Mouse (Mus musculus): ENCODE measurements around the gene Coro1b. TPM values are rescaled to one million over a fixed set of nuclear protein-coding genes. Genes with fewer than 3 reads are reported as not detected.

The Coro1b gene
- polyA plus RNA-seq, 1 experiment from 2014 or later = 218 TPM

Other genes with a start within 250 kb of the Coro1b start
- 56.1 and 62.7 TPM in 2 replicates for gene Tcirg1, start 241.5 kb upstream of the Coro1b start, polyA plus RNA-seq (2015; fragmentation: Nextera tagmentation; extraction: Ambion mirVana)
- gene Ndufs8, start 235.8 kb upstream of the Coro1b start, polyA plus RNA-seq (2015; fragmentation: Nextera tagmentation; extraction: Ambion mirVana) = 365 and 401 TPM in 2 replicates
- gene Aldh3b1, start 218.8 kb upstream of the Coro1b start, polyA plus RNA-seq (2015; fragmentation: Nextera tagmentation; extraction: Ambion mirVana) = 3.9 and 5.1 TPM in 2 replicates
- 19.4 and 23.1 TPM in 2 replicates for gene Unc93b1, start 213.4 kb upstream of the Coro1b start, polyA plus RNA-seq (2015; fragmentation: Nextera tagmentation; extraction: Ambion mirVana)
- not detected in 2 replicates for gene Aldh3b3, start 190.0 kb upstream of the Coro1b start, polyA plus RNA-seq (2015; fragmentation: Nextera tagmentation; extraction: Ambion mirVana)
- gene Aldh3b2, start 176.3 kb upstream of the Coro1b start, polyA plus RNA-seq (2015; fragmentation: Nextera tagmentation; extraction: Ambion mirVana) = 3.7 and 5.1 TPM in 2 replicates
- 44.8 and 47.5 TPM in 2 replicates for gene Acy3, start 162.0 kb upstream of the Coro1b start, polyA plus RNA-seq (2015; fragmentation: Nextera tagmentation; extraction: Ambion mirVana)
- gene Tbx10, start 155.9 kb upstream of the Coro1b start, polyA plus RNA-seq (2015; fragmentation: Nextera tagmentation; extraction: Ambion mirVana) = 1.5 TPM in 2 replicates
- 36.2 and 39.8 TPM in 2 replicates for gene Nudt8, start 148.0 kb upstream of the Coro1b start, polyA plus RNA-seq (2015; fragmentation: Nextera tagmentation; extraction: Ambion mirVana)
- gene Gm49405, start 148.0 kb upstream of the Coro1b start, polyA plus RNA-seq (2015; fragmentation: Nextera tagmentation; extraction: Ambion mirVana) = 3.9 and 5.2 TPM in 2 replicates
- 5.3 and 6.1 TPM in 2 replicates for gene Doc2g, start 145.3 kb upstream of the Coro1b start, polyA plus RNA-seq (2015; fragmentation: Nextera tagmentation; extraction: Ambion mirVana)
- gene Ndufv1, start 135.8 kb upstream of the Coro1b start, polyA plus RNA-seq (2015; fragmentation: Nextera tagmentation; extraction: Ambion mirVana) = 261 and 285 TPM in 2 replicates
- gene Gstp1, start 110.6 kb upstream of the Coro1b start, polyA plus RNA-seq (2015; fragmentation: Nextera tagmentation; extraction: Ambion mirVana) = 526 and 535 TPM in 2 replicates
- gene Gstp2, start 102.6 kb upstream of the Coro1b start, polyA plus RNA-seq (2015; fragmentation: Nextera tagmentation; extraction: Ambion mirVana) = 2.5 and 9.6 TPM in 2 replicates
- gene Gstp3, start 89.0 kb upstream of the Coro1b start, polyA plus RNA-seq (2015; fragmentation: Nextera tagmentation; extraction: Ambion mirVana) = 0.36 and 0.49 TPM in 2 replicates
- gene Cabp2, start 67.0 kb upstream of the Coro1b start, polyA plus RNA-seq (2015; fragmentation: Nextera tagmentation; extraction: Ambion mirVana) = 0.21 and 0.96 TPM in 2 replicates
- 135 and 138 TPM in 2 replicates for gene Cdk2ap2, start 51.4 kb upstream of the Coro1b start, polyA plus RNA-seq (2015; fragmentation: Nextera tagmentation; extraction: Ambion mirVana)
- gene Pitpnm1, start 48.6 kb upstream of the Coro1b start, polyA plus RNA-seq (2015; fragmentation: Nextera tagmentation; extraction: Ambion mirVana) = 20.0 and 22.2 TPM in 2 replicates
- 115 and 120 TPM in 2 replicates for gene Aip, start 22.8 kb upstream of the Coro1b start, polyA plus RNA-seq (2015; fragmentation: Nextera tagmentation; extraction: Ambion mirVana)
- not detected in 2 replicates for gene Gpr152, start 8.8 kb upstream of the Coro1b start, polyA plus RNA-seq (2015; fragmentation: Nextera tagmentation; extraction: Ambion mirVana)
- 0.14 and 0.21 TPM in 2 replicates for gene Cabp4, start 4.6 kb upstream of the Coro1b start, polyA plus RNA-seq (2015; fragmentation: Nextera tagmentation; extraction: Ambion mirVana)
- 0.49 and 1.1 TPM in 2 replicates for gene Ptprcap, start 5.0 kb downstream of the Coro1b start, polyA plus RNA-seq (2015; fragmentation: Nextera tagmentation; extraction: Ambion mirVana)
- 62.9 and 63.7 TPM in 2 replicates for gene Rps6kb2, start 14.7 kb downstream of the Coro1b start, polyA plus RNA-seq (2015; fragmentation: Nextera tagmentation; extraction: Ambion mirVana)
- 2.9 and 3.3 TPM in 2 replicates for gene Carns1, start 26.9 kb downstream of the Coro1b start, polyA plus RNA-seq (2015; fragmentation: Nextera tagmentation; extraction: Ambion mirVana)
- gene Tbc1d10c, start 42.7 kb downstream of the Coro1b start, polyA plus RNA-seq (2015; fragmentation: Nextera tagmentation; extraction: Ambion mirVana) = 2.5 and 3.1 TPM in 2 replicates
- gene Ppp1ca, start 43.4 kb downstream of the Coro1b start, polyA plus RNA-seq (2015; fragmentation: Nextera tagmentation; extraction: Ambion mirVana) = 1,050 and 1,120 TPM in 2 replicates
- gene Rad9a, start 53.0 kb downstream of the Coro1b start, polyA plus RNA-seq (2015; fragmentation: Nextera tagmentation; extraction: Ambion mirVana) = 39.4 and 39.9 TPM in 2 replicates
- gene Clcf1, start 65.6 kb downstream of the Coro1b start, polyA plus RNA-seq (2015; fragmentation: Nextera tagmentation; extraction: Ambion mirVana) = 6.8 and 7.5 TPM in 2 replicates
- gene AC109138.7, start 65.7 kb downstream of the Coro1b start, polyA plus RNA-seq (2015; fragmentation: Nextera tagmentation; extraction: Ambion mirVana) = not detected in 2 replicates
- gene Pold4, start 83.3 kb downstream of the Coro1b start, polyA plus RNA-seq (2015; fragmentation: Nextera tagmentation; extraction: Ambion mirVana) = 34.2 and 36.3 TPM in 2 replicates
- 22.9 and 24.3 TPM in 2 replicates for gene Ssh3, start 120.6 kb downstream of the Coro1b start, polyA plus RNA-seq (2015; fragmentation: Nextera tagmentation; extraction: Ambion mirVana)
- gene Ankrd13d, start 134.5 kb downstream of the Coro1b start, polyA plus RNA-seq (2015; fragmentation: Nextera tagmentation; extraction: Ambion mirVana) = 7.4 and 9.0 TPM in 2 replicates
- 15.9 and 20.0 TPM in 2 replicates for gene Grk2, start 157.6 kb downstream of the Coro1b start, polyA plus RNA-seq (2015; fragmentation: Nextera tagmentation; extraction: Ambion mirVana)
- gene Kdm2a, start 249.7 kb downstream of the Coro1b start, polyA plus RNA-seq (2015; fragmentation: Nextera tagmentation; extraction: Ambion mirVana) = 47.5 and 56.2 TPM in 2 replicates

Data from kidney, embryonic 16.5 days (tissue).